Mouse (Mus musculus) neural tube, embryonic 12.5 days (tissue): ENCODE measurements around the gene Tomm40. TPM values are rescaled to one million over a fixed set of nuclear protein-coding genes. Genes with fewer than 3 reads are reported as not detected.

Experiments
- ATAC-seq: fragments of 200-750 bp; cut with Nextera tagmentation; 2 replicates; pipeline ENCODE4 v1.8.0; 2017; ENCODE audit warnings: low read depth, mild to moderate bottlenecking, moderate TSS enrichment, moderate library complexity; ENCODE audit not compliant: low FRiP score
- H3K27ac ChIP-seq: fragments of 300-500 bp; sonication (generic); 2 replicates; pipeline ENCODE4 v1.5.1; 2016
- H3K27me3 ChIP-seq: fragments of 300-500 bp; sonication (generic); replicated peaks from 2 replicates; pipeline ENCODE4 v1.6.1; 2016; ENCODE audit warnings: mild to moderate bottlenecking
- H3K36me3 ChIP-seq: fragments of 300-500 bp; sonication (generic); 2 replicates; pipeline ENCODE4 v1.6.1; 2016; ENCODE audit warnings: mild to moderate bottlenecking
- H3K4me1 ChIP-seq: fragments of 300-500 bp; sonication (generic); 2 replicates; pipeline ENCODE4 v1.6.1; 2016
- H3K4me2 ChIP-seq: fragments of 300-500 bp; sonication (generic); replicated peaks from 2 replicates; pipeline ENCODE4 v1.6.1; 2016; ENCODE audit warnings: mild to moderate bottlenecking
- H3K4me3 ChIP-seq: fragments of 300-500 bp; sonication (generic); 2 replicates; pipeline ENCODE4 v1.5.1; 2016
- H3K9ac ChIP-seq: fragments of 300-500 bp; sonication (generic); 2 replicates; pipeline ENCODE4 v1.6.1; 2016; ENCODE audit warnings: mild to moderate bottlenecking
- H3K9me3 ChIP-seq: fragments of 300-500 bp; sonication (generic); 2 replicates; pipeline ENCODE4 v1.6.1; 2016; ENCODE audit warnings: mild to moderate bottlenecking
- WGBS: fragments of 180-500 bp; shearing (Covaris S2); methylation state at CpG from one replicate; pipeline ENCODE4 v1.1.7; 2016; 5-methylcytosine and 5-hydroxymethylcytosine counted together
- polyA plus RNA-seq: library from polyadenylated mRNA; unstranded; fragments of >200 nt; fragmentation: Nextera tagmentation; extraction: Ambion mirVana; gene quantifications from 2 replicates; pipeline ENCODE4 v1.2.1, GENCODE M21; 2016

Gene Tomm40
- polyA plus RNA-seq, 1 experiment from 2014 or later, result 159 TPM

- Histone ChIP-seq H3K9ac (0 out of 2 replicates have a peak overlapping the region, but pooled peaks have one; percentile 47), H3K27me3 (no peaks in the 10 kb centered on the region), H3K4me3 (peak overlapping the region; percentile 28), H3K9me3 (peaks cover 8% of the 10 kb centered on the region; the same call in 1 of the 2 replicates), H3K27ac (peak overlapping the region; percentile 63; the same call in 1 of the 2 replicates), H3K4me1 (peaks cover 17% of the 10 kb centered on the region), H3K4me2 (peak overlapping the region; percentile 55), H3K36me3 (peaks cover 31% of the 10 kb centered on the region)
- ATAC-seq, result no peak; the same call in 1 of the 2 replicates
- WGBS, result 8% methylated on average over 18 of the region's 18 CpGs
Measured at GRCm38 (mm10) chr7:19716055-19716682, 931 bp upstream of the Tomm40 start.

- under 1% methylated on average over 37 of the region's 39 CpGs for WGBS
Measured at GRCm38 (mm10) chr7:19714836-19715235, 402 bp downstream of the Tomm40 start.

GRCm38 (mm10) chr7:19713598-19713997 lies 1.6 kb downstream of the Tomm40 start:
- Histone ChIP-seq H3K9me3 (no peaks in the 10 kb centered on the region), H3K9ac (no peak overlapping the region), H3K4me1 (peaks cover 17% of the 10 kb centered on the region), H3K27ac (no peak overlapping the region), H3K36me3 (peaks cover 40% of the 10 kb centered on the region), H3K27me3 (no peaks in the 10 kb centered on the region), H3K4me3 (no peak overlapping the region), H3K4me2 (no peak overlapping the region)
- WGBS, result 90% methylated on average over 9 of the region's 9 CpGs
- no peak for ATAC-seq

More at GRCm38 (mm10) chr7:19714836-19715235, 402 bp downstream of the Tomm40 start:
- Histone ChIP-seq H3K4me3 (peak overlapping the region; percentile 96), H3K27me3 (no peaks in the 10 kb centered on the region), H3K27ac (peak overlapping the region; percentile 27; the same call in 1 of the 2 replicates), H3K9me3 (no peaks in the 10 kb centered on the region), H3K9ac (peak overlapping the region; percentile 93), H3K4me1 (peaks cover 17% of the 10 kb centered on the region), H3K36me3 (peaks cover 34% of the 10 kb centered on the region), H3K4me2 (peak overlapping the region; percentile 94)
- ATAC-seq, result no peak

- no peak overlapping the region for H3K4me3 ChIP-seq
- H3K27me3 ChIP-seq, result no peaks in the 10 kb centered on the region
- no peak for ATAC-seq
- no peak overlapping the region for H3K27ac ChIP-seq
- 55% methylated on average over 4 of the region's 4 CpGs for WGBS
- H3K4me2 ChIP-seq, result no peak overlapping the region
- H3K9ac ChIP-seq, result no peak overlapping the region
- no peaks in the 10 kb centered on the region for H3K9me3 ChIP-seq
- H3K36me3 ChIP-seq, result peaks cover 43% of the 10 kb centered on the region
- H3K4me1 ChIP-seq, result peaks cover 17% of the 10 kb centered on the region
Measured at GRCm38 (mm10) chr7:19713196-19713595, 2.0 kb downstream of the Tomm40 start.

GRCm38 (mm10) chr7:19712414-19712813 lies 2.8 kb downstream of the Tomm40 start:
- Histone ChIP-seq H3K27me3 (no peaks in the 10 kb centered on the region), H3K36me3 (peaks cover 50% of the 10 kb centered on the region), H3K27ac (no peak overlapping the region), H3K4me2 (no peak overlapping the region), H3K9me3 (no peaks in the 10 kb centered on the region), H3K4me3 (no peak overlapping the region), H3K9ac (no peak overlapping the region), H3K4me1 (peaks cover 17% of the 10 kb centered on the region)
- WGBS, result 81% methylated on average over 4 of the region's 4 CpGs
- ATAC-seq, result no peak

GRCm38 (mm10) chr7:19710650-19711049 lies 4.6 kb downstream of the Tomm40 start:
- Histone ChIP-seq H3K4me2 (no peak overlapping the region), H3K4me1 (peaks cover 11% of the 10 kb centered on the region), H3K9ac (no peak overlapping the region), H3K27ac (no peak overlapping the region), H3K27me3 (no peaks in the 10 kb centered on the region), H3K36me3 (peaks cover 59% of the 10 kb centered on the region), H3K9me3 (no peaks in the 10 kb centered on the region), H3K4me3 (no peak overlapping the region)
- whole genome bisulfite sequencing, result 95% methylated on average over 10 of the region's 10 CpGs
- ATAC-seq, result no peak

GRCm38 (mm10) chr7:19705271-19705670 lies 10.0 kb downstream of the Tomm40 start:
- 94% methylated on average over 7 of the region's 7 CpGs for WGBS
- no peaks in the 10 kb centered on the region for H3K27me3 ChIP-seq
- H3K4me3 ChIP-seq, result no peak overlapping the region
- no peak overlapping the region for H3K4me2 ChIP-seq
- H3K4me1 ChIP-seq, result no peaks in the 10 kb centered on the region
- no peak overlapping the region for H3K9ac ChIP-seq
- H3K27ac ChIP-seq, result no peak overlapping the region
- ATAC-seq, result no peak
- H3K9me3 ChIP-seq, result no peaks in the 10 kb centered on the region
- H3K36me3 ChIP-seq, result peaks cover 59% of the 10 kb centered on the region

- peaks cover 53% of the 10 kb centered on the region for H3K36me3 ChIP-seq
Measured at GRCm38 (mm10) chr7:19704475-19704874, 10.8 kb downstream of the Tomm40 start.

GRCm38 (mm10) chr7:19702859-19703555 lies 12.2 kb downstream of the Tomm40 start:
- Histone ChIP-seq H3K27ac (no peak overlapping the region), H3K4me2 (no peak overlapping the region), H3K36me3 (peaks cover 40% of the 10 kb centered on the region), H3K4me3 (no peak overlapping the region), H3K4me1 (peaks cover 13% of the 10 kb centered on the region), H3K27me3 (no peaks in the 10 kb centered on the region), H3K9me3 (no peaks in the 10 kb centered on the region), H3K9ac (no peak overlapping the region)
- ATAC-seq, result no peak
- 94% methylated on average over 16 of the region's 16 CpGs for whole genome bisulfite sequencing

More at GRCm38 (mm10) chr7:19704475-19704874, 10.8 kb downstream of the Tomm40 start:
- 91% methylated on average over 4 of the region's 4 CpGs for WGBS
- Histone ChIP-seq H3K27me3 (no peaks in the 10 kb centered on the region), H3K4me1 (peaks cover 1% of the 10 kb centered on the region), H3K4me2 (no peak overlapping the region), H3K9me3 (no peaks in the 10 kb centered on the region), H3K4me3 (no peak overlapping the region), H3K27ac (no peak overlapping the region), H3K9ac (no peak overlapping the region)
- no peak for ATAC-seq

GRCm38 (mm10) chr7:19701069-19701761 lies 14.0 kb downstream of the Tomm40 start:
- H3K27me3 ChIP-seq, result no peaks in the 10 kb centered on the region
- peaks cover 33% of the 10 kb centered on the region for H3K36me3 ChIP-seq
- peak; percentile 49; the same call in 1 of the 2 replicates for ATAC-seq
- H3K27ac ChIP-seq, result no peak overlapping the region
- no peak overlapping the region for H3K9ac ChIP-seq
- peaks cover 6% of the 10 kb centered on the region; the same call in 1 of the 2 replicates for H3K9me3 ChIP-seq
- no peak overlapping the region for H3K4me2 ChIP-seq
- no peak overlapping the region for H3K4me3 ChIP-seq
- WGBS, result 33% methylated on average over 22 of the region's 22 CpGs
- H3K4me1 ChIP-seq, result peaks cover 13% of the 10 kb centered on the region

GRCm38 (mm10) chr7:19700299-19701068 lies 14.8 kb downstream of the Tomm40 start:
- Histone ChIP-seq H3K4me3 (no peak overlapping the region), H3K9ac (no peak overlapping the region), H3K9me3 (peaks cover 9% of the 10 kb centered on the region; the same call in 1 of the 2 replicates), H3K27me3 (no peaks in the 10 kb centered on the region), H3K4me1 (peaks cover 13% of the 10 kb centered on the region), H3K36me3 (peaks cover 32% of the 10 kb centered on the region), H3K4me2 (no peak overlapping the region), H3K27ac (no peak overlapping the region)
- no peak for ATAC-seq
- 69% methylated on average over 12 of the region's 12 CpGs for WGBS
